In the genomic region with DNA sequence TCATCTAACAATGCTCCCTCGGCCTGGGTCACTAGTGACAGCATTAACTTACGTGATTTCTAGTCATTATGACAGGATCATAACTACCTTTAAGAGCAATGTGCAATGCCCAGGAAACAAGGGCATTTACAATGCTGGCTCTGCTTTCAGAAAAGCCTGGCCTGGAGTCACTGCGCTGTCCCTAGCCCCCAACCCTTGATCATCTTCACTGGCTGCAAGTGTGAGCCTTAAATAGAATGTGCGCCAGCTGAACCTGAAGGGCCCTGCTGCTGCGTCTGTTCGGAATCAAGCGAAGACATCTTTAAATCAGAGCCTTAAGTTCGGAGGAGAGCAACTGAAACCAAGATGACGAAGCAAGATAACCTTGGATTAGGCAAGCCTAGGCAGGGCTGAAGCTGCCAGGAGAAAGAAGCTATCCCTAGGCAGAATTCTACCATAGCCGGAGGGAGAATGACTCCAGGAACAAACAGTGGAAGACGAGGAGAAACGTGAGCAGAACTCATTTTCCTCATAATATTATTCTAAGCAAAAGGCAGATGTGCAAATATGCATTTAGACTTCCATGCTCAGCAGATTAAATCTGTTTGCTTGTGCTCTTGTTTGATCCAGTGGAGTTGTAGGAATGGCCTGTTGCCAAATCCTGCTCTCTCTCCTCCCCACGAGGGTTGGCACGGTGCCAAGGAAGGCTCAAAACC, we compare ENCODE assay signal across 8 mouse cellular contexts. TPM values are rescaled to one million over a fixed set of nuclear protein-coding genes. Genes with fewer than 3 reads are reported as not detected.
DNase-seq lines count a peak whose midpoint lies in the region; ATAC-seq lines count a peak whose summit lies in the region.

No protein-coding gene starts in this region.

- H3K9me3 ChIP-seq in embryonic facial prominence, embryonic 15.5 days (replicated peaks) = no peaks in the 10 kb centered on the region

- ATAC-seq in embryonic facial prominence, embryonic 15.5 days (ENCODE audit: insufficient number of reproducible peaks, low FRiP score, low TSS enrichment, low read depth) = no peak; the same call in 1 of the 2 replicates

- H3K27ac ChIP-seq in embryonic facial prominence, embryonic 15.5 days (replicated peaks) = peak overlapping the region; percentile 76

- no peaks in the 10 kb centered on the region for H3K36me3 ChIP-seq in embryonic facial prominence, embryonic 15.5 days

- peak; percentile 74 for DNase-seq in testis, postnatal 10 days (ENCODE audit: low spot score)
- no peak for DNase-seq in testis, postnatal 14 days (ENCODE audit: low spot score)
- DNase-seq in heart, postnatal 4 days = peak; percentile 81
- peak; percentile 39 to 57 for DNase-seq in layer of hippocampus, adult 8-10 months (ENCODE audit: low spot score in 2 of 2)
- peak; percentile 54 to 61 for DNase-seq in lung, postnatal 4 days
- DNase-seq in thymus, adult 18-20 months = no peak
- no peak for DNase-seq in spleen, adult 12 weeks (ENCODE audit: low spot score)

- 0 out of 2 replicates have a peak overlapping the region, but pooled peaks have one; percentile 9 for H3K4me2 ChIP-seq in embryonic facial prominence, embryonic 15.5 days (replicated peaks)

- H3K4me3 ChIP-seq in embryonic facial prominence, embryonic 15.5 days (replicated peaks) = no peak overlapping the region

- H3K9ac ChIP-seq in embryonic facial prominence, embryonic 15.5 days = no peak overlapping the region

- no peaks in the 10 kb centered on the region for H3K27me3 ChIP-seq in embryonic facial prominence, embryonic 15.5 days

- peaks cover 14% of the 10 kb centered on the region for H3K4me1 ChIP-seq in embryonic facial prominence, embryonic 15.5 days

- 27% methylated on average over 14 of the region's 14 CpGs for WGBS in embryonic facial prominence, embryonic 15.5 days

RNA-seq across cellular contexts. Expression of a gene that starts 52.7 kb away (rescaled TPM):
- 11.4 and 12.7 TPM in 2 replicates for polyA plus RNA-seq in embryonic facial prominence, embryonic 15.5 days (2015; fragmentation: Nextera tagmentation; extraction: Ambion mirVana)
- 10 to 100 TPM; 85.5 to 86.4 TPM for total RNA-seq in heart, postnatal 4 days (2021)
- 1 to 10 TPM; 4.2 to 6.6 (median 5.0) TPM for total RNA-seq in layer of hippocampus, adult 8-10 months (2022)

Comparison
In these comparisons a context has a peak if more than half of its experiments do, and no peak if none do; other contexts are left out.
1. DNase-seq: peak in testis, postnatal 10 days (single experiment), heart, postnatal 4 days (single experiment), layer of hippocampus, adult 8-10 months (2 of 2) and lung, postnatal 4 days (2 of 2); none in testis, postnatal 14 days (single experiment), thymus, adult 18-20 months (0 of 2) and spleen, adult 12 weeks (single experiment).
2. RNA of a gene that starts 52.7 kb away (total RNA-seq): 85.5 to 86.4 TPM in heart, postnatal 4 days; 4.2 to 6.6 TPM in layer of hippocampus, adult 8-10 months; every median in the first group is over 10 times any median in the second.